Mouse (Mus musculus): ENCODE results near the gene Tarbp2.

Gene Tarbp2

GRCm38 (mm10) chr15:102517976-102518858 lies at the start of gene Tarbp2:
Gene Tarbp2 (plus strand): TSS chr15:102518192.
- DNase-seq (ENCODE audit: low spot score) = peak; percentile 99

- no peak for DNase-seq (ENCODE audit: low spot score)
These were observed 49.2 kb upstream of the Tarbp2 start for GRCm38 (mm10) chr15:102468675-102469370.

- peak; percentile 95 for DNase-seq (ENCODE audit: low spot score)
These were observed 47.8 kb upstream of the Tarbp2 start, which contains the start of gene Pcbp2 for GRCm38 (mm10) chr15:102470183-102470604. Gene Pcbp2 (plus strand): TSS chr15:102470539.

DNA sequence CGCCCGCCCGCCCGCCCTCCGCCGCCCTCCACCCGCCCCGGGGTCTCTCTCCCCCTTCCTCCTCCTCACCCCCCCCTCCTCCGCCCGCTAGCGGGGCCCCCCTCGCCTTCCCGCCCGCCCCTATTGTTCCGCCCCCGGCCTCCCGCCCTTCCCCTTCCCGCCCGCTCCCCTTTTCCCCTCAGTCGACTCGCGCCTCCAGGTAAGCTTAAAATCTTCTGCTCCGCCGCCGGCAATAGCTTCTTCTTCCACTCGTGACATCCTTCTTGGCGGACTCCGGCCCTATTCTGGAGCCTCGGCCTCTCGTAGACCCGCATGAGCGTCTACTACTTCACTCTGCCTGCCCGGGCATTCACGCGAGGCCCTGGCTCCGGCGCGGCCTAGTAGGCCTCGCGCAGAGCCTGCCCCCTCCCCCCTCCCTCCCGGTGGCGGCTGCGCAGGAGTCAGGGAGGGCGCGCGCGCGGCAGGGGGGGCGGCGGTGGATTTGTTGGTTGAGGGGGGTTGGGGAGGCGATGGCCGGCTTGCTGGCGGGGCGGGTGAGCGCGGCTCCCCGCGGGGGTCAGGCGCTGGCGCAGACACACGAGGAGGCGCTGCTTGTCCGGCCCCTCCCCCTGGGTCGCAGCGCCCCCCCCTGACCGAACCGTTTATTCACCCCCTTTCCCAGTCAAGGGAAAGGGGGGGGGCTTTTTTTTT lies 47.2 kb upstream of the Tarbp2 start:
- DNase-seq (ENCODE audit: low spot score) = peak; percentile 60

DNA sequence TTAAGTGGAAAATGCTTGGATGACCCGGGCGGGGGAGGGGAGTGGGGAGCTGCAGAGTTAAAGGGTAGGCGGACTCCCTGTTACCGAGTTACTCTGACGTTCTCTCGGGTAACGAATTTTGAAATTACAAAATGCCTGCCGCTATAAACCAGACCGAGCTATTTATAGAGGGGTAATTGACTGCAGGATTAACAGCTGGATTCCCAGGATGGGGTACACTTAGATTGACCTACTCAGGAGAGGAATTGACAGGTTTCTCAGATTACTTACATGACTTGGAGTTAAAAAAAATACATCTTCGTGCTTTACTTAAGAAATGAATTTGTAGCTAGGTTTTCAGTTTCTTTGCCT lies 46.7 kb upstream of the Tarbp2 start:
- DNase-seq (ENCODE audit: low spot score) = no peak

DNA sequence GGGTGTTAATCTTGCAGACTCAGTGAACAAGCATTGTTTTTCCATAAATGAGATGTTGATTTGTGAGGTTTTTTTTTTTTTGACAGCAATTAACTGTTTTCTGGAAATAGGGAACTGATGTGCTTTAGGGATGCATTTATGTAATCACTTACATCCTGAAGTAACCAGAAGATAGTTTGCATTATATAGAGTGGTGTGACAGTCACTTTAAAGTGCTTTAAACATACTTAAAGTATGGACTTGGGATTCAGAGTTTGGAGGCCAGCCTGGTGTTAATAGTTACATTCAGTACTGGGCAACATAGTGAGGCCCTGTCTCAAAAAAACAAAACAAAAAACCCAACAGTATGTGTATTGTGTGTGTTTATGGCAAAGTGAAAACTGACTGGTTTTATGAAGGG lies 46.3 kb upstream of the Tarbp2 start:
- DNase-seq (ENCODE audit: low spot score) = no peak

- no peak for DNase-seq (ENCODE audit: low spot score)
These were observed 44.7 kb upstream of the Tarbp2 start for GRCm38 (mm10) chr15:102473246-102473645.

DNA sequence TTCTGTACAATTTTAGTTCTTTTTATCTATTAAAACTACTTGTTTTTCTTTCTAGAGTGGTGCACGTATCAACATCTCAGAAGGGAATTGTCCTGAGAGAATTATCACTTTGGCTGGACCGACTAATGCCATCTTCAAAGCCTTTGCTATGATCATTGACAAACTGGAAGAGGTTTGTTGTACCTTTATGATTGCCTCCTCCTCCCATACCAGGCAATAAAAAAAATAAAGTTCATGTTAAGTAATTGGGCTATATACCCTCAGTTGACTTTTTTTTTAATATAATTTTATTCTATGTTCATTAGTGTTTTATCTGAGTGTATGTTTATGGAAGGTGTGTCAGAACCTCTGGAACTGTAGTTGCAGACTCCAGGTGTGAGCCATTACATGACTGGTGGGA lies 43.5 kb upstream of the Tarbp2 start:
- no peak for DNase-seq (ENCODE audit: low spot score)

DNA sequence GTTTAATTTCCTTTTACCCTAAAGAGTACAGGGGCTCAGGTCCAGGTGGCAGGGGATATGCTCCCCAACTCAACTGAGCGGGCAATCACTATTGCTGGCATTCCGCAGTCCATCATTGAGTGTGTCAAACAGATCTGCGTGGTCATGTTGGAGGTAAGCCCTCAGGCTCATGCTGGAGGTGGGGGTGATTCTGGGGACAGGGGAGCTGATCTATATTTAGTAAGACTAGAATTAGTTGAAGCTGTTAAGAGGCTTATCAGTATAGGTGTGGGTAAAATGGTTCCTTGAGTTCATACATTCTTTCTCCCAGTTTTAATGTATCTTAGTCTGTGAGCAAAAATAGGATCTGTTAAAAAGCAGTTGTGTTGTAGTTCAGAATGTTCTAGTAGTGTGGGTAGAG lies 34.9 kb upstream of the Tarbp2 start:
- no peak for DNase-seq (ENCODE audit: low spot score)

DNA sequence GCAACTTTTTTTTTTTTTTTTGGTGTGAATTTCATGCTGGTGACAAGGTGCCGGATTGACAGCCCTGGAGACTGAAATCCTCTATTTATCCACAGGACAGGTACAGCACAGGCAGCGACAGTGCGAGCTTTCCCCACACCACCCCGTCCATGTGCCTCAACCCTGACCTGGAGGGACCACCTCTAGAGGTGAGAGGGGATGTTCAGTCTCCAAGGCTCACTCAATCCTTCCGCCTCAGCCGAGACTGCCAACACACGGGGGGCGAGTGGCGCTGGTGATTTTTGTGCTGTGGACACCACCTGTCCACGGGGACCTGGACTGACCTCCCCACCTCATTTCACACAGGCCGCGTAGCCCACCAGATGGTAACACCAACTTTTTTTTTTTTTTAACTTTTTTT lies 32.1 kb upstream of the Tarbp2 start:
- no peak for DNase-seq (ENCODE audit: low spot score)

GRCm38 (mm10) chr15:102487664-102488063 lies 30.3 kb upstream of the Tarbp2 start:
- no peak for DNase-seq (ENCODE audit: low spot score)

GRCm38 (mm10) chr15:102498322-102498721 lies 19.7 kb upstream of the Tarbp2 start:
- no peak for DNase-seq (ENCODE audit: low spot score)

- no peak for DNase-seq (ENCODE audit: low spot score)
These were observed 18.6 kb upstream of the Tarbp2 start for GRCm38 (mm10) chr15:102499370-102499769.

DNA sequence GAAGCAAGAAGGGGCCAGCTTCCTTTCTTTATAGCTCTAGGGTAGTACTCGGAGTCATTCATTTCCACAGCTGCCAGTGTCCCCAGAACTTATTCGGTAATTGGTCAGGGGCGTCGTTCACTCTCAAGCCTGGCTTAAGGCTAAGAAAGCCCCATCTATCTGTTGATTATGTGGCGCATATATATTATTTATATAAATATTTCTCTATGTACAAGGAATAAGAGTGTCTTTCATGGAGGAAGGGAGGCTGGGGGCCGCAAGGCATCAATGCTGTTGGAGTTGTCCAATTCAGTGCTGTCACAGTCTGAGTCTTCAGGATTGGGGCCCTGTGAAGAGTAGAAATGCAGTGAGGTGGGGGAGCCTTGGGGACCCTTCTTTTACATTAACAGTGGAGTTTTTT lies 18.1 kb upstream of the Tarbp2 start:
- no peak for DNase-seq (ENCODE audit: low spot score)

- DNase-seq (ENCODE audit: low spot score) = no peak
These were observed 17.5 kb upstream of the Tarbp2 start for GRCm38 (mm10) chr15:102500479-102500878.

- no peak for DNase-seq (ENCODE audit: low spot score)
These were observed 16.7 kb upstream of the Tarbp2 start for GRCm38 (mm10) chr15:102501084-102501814.

- no peak for DNase-seq (ENCODE audit: low spot score)
These were observed 15.6 kb upstream of the Tarbp2 start for GRCm38 (mm10) chr15:102502254-102502840.

DNA sequence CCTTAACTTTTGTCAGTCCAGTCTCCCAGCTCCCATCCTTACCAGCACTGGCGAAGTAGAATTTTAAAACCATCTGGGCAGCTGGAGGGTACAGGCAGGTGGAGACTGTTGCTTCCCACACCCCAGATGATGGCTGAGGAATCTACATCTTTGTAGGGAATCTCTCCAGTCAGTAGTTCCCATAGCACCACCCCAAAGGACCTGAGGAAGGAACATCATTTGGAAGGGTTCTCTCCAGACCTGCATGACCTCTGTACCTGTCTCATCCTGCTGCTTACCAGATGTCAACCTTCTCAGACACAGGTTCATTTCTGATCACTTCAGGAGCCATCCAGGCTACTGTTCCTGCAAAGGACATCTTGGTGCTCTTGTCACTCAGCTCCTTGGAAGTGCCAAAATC lies 14.5 kb upstream of the Tarbp2 start, which contains the start of gene Gm10337:
Gene Gm10337 (plus strand): TSS at position 276 of the 400 bp plus-strand sequence.
- no peak for DNase-seq (ENCODE audit: low spot score)

- no peak for DNase-seq (ENCODE audit: low spot score)
These were observed 13.8 kb upstream of the Tarbp2 start for GRCm38 (mm10) chr15:102503924-102504782.

- no peak for DNase-seq (ENCODE audit: low spot score)
These were observed 12.8 kb upstream of the Tarbp2 start for GRCm38 (mm10) chr15:102505073-102505769.

Data from c-Kit-positive CD71-positive TER-119-positive erythroid progenitor cells, embryonic 14.5 days (primary cell).